Mouse (Mus musculus): ENCODE results near the gene D330020A13Rik. TPM values are rescaled to one million over a fixed set of nuclear protein-coding genes. Genes with fewer than 3 reads are reported as not detected.

The D330020A13Rik gene
- 0.55 and 0.90 TPM in 2 replicates for polyA plus RNA-seq (2012; rRNA removed)
- polyA plus RNA-seq (2014; fragmentation: Nextera tagmentation; extraction: Ambion mirVana), result 0.34 and 0.47 TPM in 2 replicates

DNA sequence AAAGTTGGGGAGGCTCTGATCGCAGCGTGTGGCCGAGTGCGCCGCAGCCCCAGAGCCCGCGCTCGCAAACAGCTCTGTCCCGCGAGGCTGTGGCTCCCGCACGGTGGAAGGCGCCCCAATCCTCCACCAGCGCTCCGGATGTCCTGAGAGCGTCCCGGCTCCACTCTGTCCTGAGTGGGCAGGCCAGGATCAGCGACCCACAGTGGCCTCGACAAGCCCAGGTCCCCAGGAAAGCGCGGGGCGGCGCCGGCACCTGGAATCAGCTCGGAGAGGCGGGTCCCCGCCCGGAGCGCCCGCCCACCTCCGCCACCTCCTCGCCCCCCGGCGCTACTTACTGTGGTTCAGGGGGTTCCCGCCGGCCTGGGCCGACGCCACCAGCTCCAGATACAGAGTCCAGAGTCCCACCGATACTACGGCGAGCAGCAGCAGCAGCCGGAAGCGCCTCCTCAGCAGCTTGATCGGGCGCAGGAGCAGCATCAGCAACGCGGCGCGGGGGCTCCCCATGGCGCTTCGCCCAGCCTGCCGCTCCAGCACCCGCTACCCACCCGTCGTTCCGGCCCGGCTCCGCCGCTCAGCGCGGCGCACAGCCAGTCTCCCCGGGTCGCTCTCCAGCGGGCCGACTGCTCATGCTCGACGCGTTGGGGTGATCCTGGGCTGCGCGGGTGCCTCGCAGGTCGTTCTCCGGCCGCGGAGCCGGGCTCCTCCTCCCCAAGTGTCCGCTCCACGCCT lies at the start of gene D330020A13Rik, which contains the start of gene B4galnt3:
Gene D330020A13Rik (plus strand): TSS at position 309 of the 729 bp plus-strand sequence.
Gene B4galnt3 (minus strand): TSS at position 504 of the 729 bp plus-strand sequence.
- peaks cover 5% of the 10 kb centered on the region; the same call in 1 of the 2 replicates for H3K4me1 ChIP-seq (ENCODE audit: control insufficient read depth, insufficient read depth, low read length)
- TF ChIP-seq POLR2A (IDR thresholded peaks at IDR 0.05; ENCODE audit: borderline replicate concordance, extremely low read depth, insufficient read depth, insufficient read length), result no peak
- H3K9ac ChIP-seq (ENCODE audit: low read depth, low read length, severe bottlenecking), result peak within 1 kb of the TSS; percentile 68
- DNase-seq (ENCODE audit: low spot score), result peak; percentile 37
- H3K36me3 ChIP-seq (ENCODE audit: control insufficient read depth, insufficient read depth, low read length), result no peaks in the 10 kb centered on the region
- under 1% methylated on average over 44 of the region's 79 CpGs for WGBS
- H3K4me2 ChIP-seq (replicated peaks; ENCODE audit: low read depth, low read length, severe bottlenecking), result peak within 1 kb of the TSS; percentile 96
- peaks cover 12% of the 10 kb centered on the region; the same call in 1 of the 2 replicates for H3K27me3 ChIP-seq (ENCODE audit: control insufficient read depth, insufficient read depth, low read length)
- peak within 1 kb of the TSS; percentile 64 for H3K4me3 ChIP-seq (replicated peaks; ENCODE audit: low read length)
- no peak within 1 kb of the TSS for H3K27ac ChIP-seq (replicated peaks; ENCODE audit: low read depth, low read length)
- H3K9me3 ChIP-seq (ENCODE audit: control insufficient read depth, low read length), result no peaks in the 10 kb centered on the region
- ATAC-seq (ENCODE audit: low FRiP score, low read depth), result peak; percentile 77

DNA sequence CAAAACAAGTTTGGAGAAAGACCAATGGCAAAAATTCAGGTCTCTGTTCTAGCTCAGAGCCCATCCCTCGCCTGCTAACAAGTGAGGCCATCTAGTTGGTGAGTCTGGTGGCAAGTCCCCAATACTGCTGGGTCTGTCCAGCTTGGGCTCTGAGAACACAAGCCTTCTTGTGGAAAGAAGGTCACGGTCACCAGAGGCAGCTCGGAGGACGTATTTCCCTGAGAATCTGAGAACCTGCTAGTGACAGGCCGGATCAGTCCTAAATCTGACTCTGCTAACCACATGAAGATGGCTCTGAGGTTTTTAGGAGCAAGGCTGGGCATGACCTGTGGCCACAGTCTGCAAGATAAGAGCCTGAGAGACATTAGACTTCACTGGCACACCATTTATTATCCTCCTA lies 47.5 kb upstream of the D330020A13Rik start:
- TF ChIP-seq POLR2A (IDR thresholded peaks at IDR 0.05; ENCODE audit: borderline replicate concordance, extremely low read depth, insufficient read depth, insufficient read length), result no peak
- H3K4me3 ChIP-seq (replicated peaks; ENCODE audit: low read length), result no peak overlapping the region
- no peaks in the 10 kb centered on the region for H3K27me3 ChIP-seq (ENCODE audit: control insufficient read depth, insufficient read depth, low read length)
- H3K27ac ChIP-seq (replicated peaks; ENCODE audit: low read depth, low read length), result no peak overlapping the region
- H3K9ac ChIP-seq (ENCODE audit: low read depth, low read length, severe bottlenecking), result no peak overlapping the region
- ATAC-seq (ENCODE audit: low FRiP score, low read depth) (no peak), DNase-seq (ENCODE audit: low spot score) (no peak)
- H3K36me3 ChIP-seq (ENCODE audit: control insufficient read depth, insufficient read depth, low read length), result no peaks in the 10 kb centered on the region
- 74% methylated on average over 5 of the region's 5 CpGs for WGBS
- no peaks in the 10 kb centered on the region for H3K9me3 ChIP-seq (ENCODE audit: control insufficient read depth, low read length)
- H3K4me2 ChIP-seq (replicated peaks; ENCODE audit: low read depth, low read length, severe bottlenecking), result no peak overlapping the region
- no peaks in the 10 kb centered on the region for H3K4me1 ChIP-seq (ENCODE audit: control insufficient read depth, insufficient read depth, low read length)

DNA sequence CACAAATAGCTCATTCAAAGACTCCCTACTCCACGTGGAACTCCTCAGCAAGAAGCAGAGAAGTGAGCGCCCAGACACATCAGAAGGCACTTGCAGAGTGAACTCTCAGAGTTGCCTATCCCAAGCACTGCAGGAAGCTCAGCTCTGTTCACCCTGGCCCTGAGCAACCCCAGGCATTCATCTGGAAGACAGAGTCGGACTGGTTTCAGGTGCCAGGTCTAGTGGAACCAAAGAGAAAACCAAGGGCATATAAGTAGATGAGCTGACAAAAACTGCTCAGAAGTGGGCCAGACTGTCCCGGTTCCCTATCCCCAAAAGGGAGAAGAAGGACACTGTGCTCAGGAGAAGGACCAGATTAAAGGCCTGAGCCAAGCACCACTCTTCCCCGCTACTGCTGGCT lies 44.3 kb upstream of the D330020A13Rik start:
- no peak for DNase-seq (ENCODE audit: low spot score)
- no peaks in the 10 kb centered on the region for H3K36me3 ChIP-seq (ENCODE audit: control insufficient read depth, insufficient read depth, low read length)
- TF ChIP-seq POLR2A (IDR thresholded peaks at IDR 0.05; ENCODE audit: borderline replicate concordance, extremely low read depth, insufficient read depth, insufficient read length), result no peak
- H3K4me3 ChIP-seq (replicated peaks; ENCODE audit: low read length), result no peak overlapping the region
- no peak for ATAC-seq (ENCODE audit: low FRiP score, low read depth)
- 79% methylated on average over 5 of the region's 5 CpGs for WGBS
- H3K4me2 ChIP-seq (replicated peaks; ENCODE audit: low read depth, low read length, severe bottlenecking), result no peak overlapping the region
- no peaks in the 10 kb centered on the region for H3K9me3 ChIP-seq (ENCODE audit: control insufficient read depth, low read length)
- H3K27ac ChIP-seq (replicated peaks; ENCODE audit: low read depth, low read length), result no peak overlapping the region
- no peak overlapping the region for H3K9ac ChIP-seq (ENCODE audit: low read depth, low read length, severe bottlenecking)
- no peaks in the 10 kb centered on the region for H3K27me3 ChIP-seq (ENCODE audit: control insufficient read depth, insufficient read depth, low read length)
- no peaks in the 10 kb centered on the region for H3K4me1 ChIP-seq (ENCODE audit: control insufficient read depth, insufficient read depth, low read length)

DNA sequence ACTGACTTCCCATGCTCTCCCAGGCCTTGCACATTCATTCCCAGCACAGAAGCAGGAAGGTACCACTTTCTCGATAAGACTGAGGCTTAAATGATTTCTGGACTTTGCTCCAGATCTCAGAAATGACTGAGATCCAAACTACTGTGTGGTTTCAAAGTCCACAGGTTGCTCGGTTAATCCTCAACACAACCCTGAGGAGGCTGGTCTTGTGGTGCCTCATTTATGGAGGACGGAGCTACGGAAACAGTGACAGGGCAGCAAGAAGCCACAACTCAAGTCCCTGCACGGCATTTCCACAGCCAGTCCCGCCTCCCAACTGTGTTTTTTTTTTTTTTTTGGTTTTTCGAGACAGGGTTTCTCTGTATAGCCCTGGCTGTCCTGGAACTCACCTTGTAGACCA lies 43.2 kb upstream of the D330020A13Rik start:
- H3K4me3 ChIP-seq (replicated peaks; ENCODE audit: low read length), result no peak overlapping the region
- H3K9ac ChIP-seq (ENCODE audit: low read depth, low read length, severe bottlenecking), result no peak overlapping the region
- no peak overlapping the region for H3K4me2 ChIP-seq (replicated peaks; ENCODE audit: low read depth, low read length, severe bottlenecking)
- H3K27ac ChIP-seq (replicated peaks; ENCODE audit: low read depth, low read length), result no peak overlapping the region
- ATAC-seq (ENCODE audit: low FRiP score, low read depth), result no peak
- H3K27me3 ChIP-seq (ENCODE audit: control insufficient read depth, insufficient read depth, low read length), result no peaks in the 10 kb centered on the region
- H3K4me1 ChIP-seq (ENCODE audit: control insufficient read depth, insufficient read depth, low read length), result no peaks in the 10 kb centered on the region
- no peaks in the 10 kb centered on the region for H3K36me3 ChIP-seq (ENCODE audit: control insufficient read depth, insufficient read depth, low read length)
- no peaks in the 10 kb centered on the region for H3K9me3 ChIP-seq (ENCODE audit: control insufficient read depth, low read length)
- TF ChIP-seq POLR2A (IDR thresholded peaks at IDR 0.05; ENCODE audit: borderline replicate concordance, extremely low read depth, insufficient read depth, insufficient read length), result no peak
- WGBS, result 84% methylated on average over 7 of the region's 7 CpGs
- no peak for DNase-seq (ENCODE audit: low spot score)

DNA sequence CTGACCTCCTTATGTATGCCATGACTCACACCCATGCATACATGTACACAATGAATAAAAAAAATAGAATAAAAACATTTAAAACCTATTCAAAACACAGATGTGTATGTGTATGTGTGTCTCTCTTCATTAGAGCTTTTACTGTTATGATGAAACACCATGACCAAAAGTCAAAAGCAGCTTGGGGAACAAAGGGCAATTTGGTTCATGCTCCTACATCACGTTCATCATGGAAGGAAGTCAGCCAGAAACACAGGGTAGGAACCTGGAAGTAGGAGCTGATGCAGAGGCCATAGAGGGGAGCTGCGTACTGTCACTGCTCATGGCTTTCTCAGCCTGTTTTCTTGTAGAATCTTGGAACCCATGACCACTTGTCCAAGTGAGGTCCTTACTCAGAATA lies 41.4 kb upstream of the D330020A13Rik start:
- no peak for TF ChIP-seq POLR2A (IDR thresholded peaks at IDR 0.05; ENCODE audit: borderline replicate concordance, extremely low read depth, insufficient read depth, insufficient read length)
- no peaks in the 10 kb centered on the region for H3K27me3 ChIP-seq (ENCODE audit: control insufficient read depth, insufficient read depth, low read length)
- no peak overlapping the region for H3K4me2 ChIP-seq (replicated peaks; ENCODE audit: low read depth, low read length, severe bottlenecking)
- no peak overlapping the region for H3K4me3 ChIP-seq (replicated peaks; ENCODE audit: low read length)
- H3K9ac ChIP-seq (ENCODE audit: low read depth, low read length, severe bottlenecking), result no peak overlapping the region
- no peaks in the 10 kb centered on the region for H3K4me1 ChIP-seq (ENCODE audit: control insufficient read depth, insufficient read depth, low read length)
- no peaks in the 10 kb centered on the region for H3K9me3 ChIP-seq (ENCODE audit: control insufficient read depth, low read length)
- 87% methylated on average over 2 of the region's 2 CpGs for whole genome bisulfite sequencing
- ATAC-seq (ENCODE audit: low FRiP score, low read depth) (no peak), DNase-seq (ENCODE audit: low spot score) (no peak)
- H3K27ac ChIP-seq (replicated peaks; ENCODE audit: low read depth, low read length), result no peak overlapping the region
- H3K36me3 ChIP-seq (ENCODE audit: control insufficient read depth, insufficient read depth, low read length), result no peaks in the 10 kb centered on the region
